Mouse (Mus musculus) gonadal fat pad, adult 2 months (tissue): Measurements from ENCODE around the gene Xpo5. TPM values are rescaled to one million over a fixed set of nuclear protein-coding genes. Genes with fewer than 3 reads are reported as not detected.

Experiments
- DNase-seq: peaks from one replicate; pipeline ENCODE4 v3.0.0-alpha.2; 2012; ENCODE audit warnings: low read depth
- polyA plus RNA-seq: library from polyadenylated mRNA; depleted of rRNA; stranded (reverse); fragments of >200 nt; gene quantifications from 2 replicates; pipeline ENCODE4 v1.2.3, GENCODE M21; 2012

Xpo5 gene
- polyA plus RNA-seq, 1 experiment: 44.9 TPM

- no peak for DNase-seq
Observed at GRCm38 (mm10) chr17:46201151-46201550, 1.4 kb upstream of the Xpo5 start.

- no peak for DNase-seq
Observed at GRCm38 (mm10) chr17:46203078-46203477, 496 bp downstream of the Xpo5 start.

GRCm38 (mm10) chr17:46206676-46207075 lies 4.1 kb downstream of the Xpo5 start:
- peak; percentile 31 for DNase-seq

DNA sequence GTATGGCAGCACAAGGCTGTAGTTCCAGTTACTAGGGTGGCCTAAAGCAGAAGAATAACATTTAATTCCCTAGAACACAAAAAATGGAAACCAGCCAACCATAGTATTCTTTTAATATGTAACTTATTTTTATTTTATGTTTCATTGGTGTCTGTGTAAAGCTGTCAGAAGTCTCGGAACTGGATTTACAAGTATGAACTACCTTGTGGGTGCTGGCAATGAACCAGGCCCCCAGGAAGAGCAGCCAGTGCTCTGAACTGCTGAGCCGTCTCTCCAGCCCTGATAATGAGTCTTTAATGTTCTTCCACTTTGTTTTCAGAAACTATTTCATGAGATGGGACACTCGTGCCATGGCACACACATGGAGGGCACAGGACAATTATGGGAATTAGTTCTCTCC lies 8.0 kb downstream of the Xpo5 start:
- no peak for DNase-seq

DNA sequence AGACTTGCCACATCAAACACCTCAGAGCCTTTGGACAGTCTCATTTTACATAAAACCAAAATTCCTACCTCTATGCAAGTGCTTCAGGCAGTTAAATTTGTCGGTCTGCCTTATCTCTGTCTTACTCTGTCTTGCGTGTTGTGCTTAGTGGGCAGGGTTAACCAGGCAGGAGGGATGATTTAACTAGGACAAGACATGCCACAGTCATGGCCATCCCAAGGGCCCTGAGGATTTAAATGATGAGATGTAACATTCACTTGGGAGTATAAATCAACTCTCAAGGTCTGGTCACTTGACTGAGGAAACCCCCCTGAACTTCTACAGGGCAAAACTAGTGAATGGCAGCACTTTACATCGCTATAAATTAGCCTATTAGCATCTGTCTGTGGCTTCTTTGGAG lies 19.0 kb downstream of the Xpo5 start:
- no peak for DNase-seq

GRCm38 (mm10) chr17:46227576-46227975 lies 25.0 kb downstream of the Xpo5 start:
- DNase-seq: no peak

DNA sequence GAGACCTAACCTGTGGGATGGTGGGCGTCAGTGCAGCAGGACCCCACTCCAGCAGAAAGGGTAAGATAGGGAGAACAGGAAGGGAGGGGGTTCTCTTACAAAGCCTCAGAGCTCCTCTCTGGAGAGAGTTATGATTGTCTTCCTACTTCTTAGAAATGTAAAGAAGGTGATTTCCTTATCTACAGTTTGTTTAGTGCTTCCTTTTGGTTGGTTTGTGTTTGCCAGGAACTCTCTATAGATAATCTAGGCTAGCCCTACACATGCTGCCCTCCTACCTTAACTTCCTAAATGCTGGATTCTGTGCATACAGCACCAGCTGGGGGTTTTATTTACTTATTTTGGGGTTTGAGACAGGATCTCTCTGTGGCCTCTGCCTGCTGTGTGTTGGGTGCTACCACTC lies 33.5 kb downstream of the Xpo5 start:
- DNase-seq: no peak

DNA sequence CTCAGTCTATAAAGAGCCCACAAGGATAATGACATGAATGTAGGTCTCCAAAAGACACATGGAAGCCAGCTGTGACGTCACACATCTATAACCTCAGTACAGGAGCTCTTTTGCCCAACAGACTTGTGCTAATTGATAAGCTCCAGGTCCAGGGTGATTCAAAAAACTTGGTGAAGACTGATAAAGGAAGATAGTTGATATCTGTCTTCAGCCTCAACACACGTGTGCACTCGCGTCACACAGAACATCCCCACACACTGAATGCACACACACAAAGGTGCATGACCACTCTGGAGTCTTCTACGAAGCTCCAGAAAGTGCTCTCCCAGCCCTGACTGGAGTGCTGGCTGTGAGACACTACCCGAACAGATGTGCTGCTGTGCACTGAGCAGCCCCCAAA lies 34.5 kb downstream of the Xpo5 start:
- no peak for DNase-seq

- DNase-seq: no peak
Observed at GRCm38 (mm10) chr17:46237480-46237879, 34.9 kb downstream of the Xpo5 start.

- DNase-seq: no peak
Observed at GRCm38 (mm10) chr17:46239516-46240114, 37.0 kb downstream of the Xpo5 start.

- DNase-seq: no peak
Observed at GRCm38 (mm10) chr17:46241471-46241870, 38.9 kb downstream of the Xpo5 start.

GRCm38 (mm10) chr17:46242274-46242673 lies 39.7 kb downstream of the Xpo5 start:
- DNase-seq: no peak

DNA sequence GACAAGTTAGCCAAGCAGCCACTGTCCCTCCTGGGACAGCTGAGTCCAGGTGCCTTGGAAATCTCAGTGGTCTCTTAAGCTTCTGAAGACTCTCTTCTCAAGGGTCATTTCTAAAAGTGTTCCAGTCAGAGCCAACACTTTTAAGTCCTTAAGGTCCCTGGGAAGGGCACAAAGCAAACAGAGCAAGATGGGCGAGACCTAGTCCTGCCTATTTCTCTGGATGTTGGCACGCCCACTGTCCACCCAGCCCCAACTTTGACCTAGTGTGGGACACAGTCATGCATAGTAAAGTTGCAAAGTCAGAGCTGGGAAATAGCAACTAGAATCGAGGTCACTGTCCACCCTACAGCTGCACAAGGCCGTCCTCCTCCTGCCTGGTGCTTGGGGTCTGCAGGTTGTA lies 40.4 kb downstream of the Xpo5 start:
- DNase-seq: no peak

GRCm38 (mm10) chr17:46243624-46244023 lies 41.0 kb downstream of the Xpo5 start:
- no peak for DNase-seq

GRCm38 (mm10) chr17:46244579-46244978 lies 42.0 kb downstream of the Xpo5 start:
- no peak for DNase-seq

DNA sequence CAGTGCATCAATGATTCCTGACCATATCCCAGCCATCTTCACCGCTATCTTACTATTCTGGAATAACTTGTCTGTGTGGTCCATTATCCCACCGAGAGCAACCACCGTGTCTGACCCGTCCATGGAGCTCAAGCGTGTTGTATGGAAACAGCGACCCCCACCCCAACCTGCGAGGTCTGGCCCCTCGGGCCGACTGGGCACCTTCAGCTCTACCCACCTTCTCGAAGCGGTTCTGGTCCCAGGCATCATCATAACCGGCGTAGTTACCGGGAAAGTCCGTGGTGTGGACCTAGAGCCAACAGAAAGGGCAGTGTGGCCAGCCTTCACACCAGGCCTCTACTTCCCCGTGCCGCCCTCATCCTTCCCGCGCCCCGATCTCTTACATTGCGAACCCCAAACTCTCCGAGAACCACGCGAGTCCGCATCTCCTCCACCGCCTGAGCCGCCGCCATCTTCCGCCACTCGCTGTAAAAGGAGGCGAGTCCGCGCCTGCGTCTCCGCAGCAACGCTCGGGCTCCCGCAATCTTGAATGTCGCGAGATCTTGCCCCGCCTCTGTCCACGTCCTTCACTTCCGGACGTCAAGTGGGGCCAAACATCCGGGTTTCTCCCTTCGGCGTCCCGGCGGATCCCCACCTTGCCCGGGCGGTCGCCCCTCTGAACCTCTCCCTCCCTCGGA lies 45.1 kb downstream of the Xpo5 start, which contains the start of the genes Polr1c and Yipf3:
TSS of gene Polr1c (minus strand) at position 543 of the 677 bp plus-strand sequence.
TSS of gene Yipf3 (plus strand) at position 569 of the 677 bp plus-strand sequence.
- DNase-seq: no peak

DNA sequence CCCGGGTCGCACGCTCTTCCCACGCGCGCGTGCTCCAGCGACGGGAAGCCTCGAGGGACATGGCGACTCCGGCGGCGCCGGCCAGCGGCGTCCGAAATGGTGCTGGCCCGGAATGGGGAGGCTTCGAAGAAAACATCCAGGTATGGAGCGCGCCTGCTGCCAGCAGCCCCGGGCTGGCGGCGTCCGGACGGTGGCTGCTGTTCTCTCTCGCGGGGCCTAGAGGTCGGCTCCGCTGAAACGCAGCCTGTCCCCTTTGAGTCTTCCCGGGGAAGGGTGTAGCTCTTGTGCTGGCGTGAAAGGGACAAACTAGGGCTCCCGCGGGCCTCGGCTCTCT lies 45.6 kb downstream of the Xpo5 start:
- DNase-seq: no peak

DNA sequence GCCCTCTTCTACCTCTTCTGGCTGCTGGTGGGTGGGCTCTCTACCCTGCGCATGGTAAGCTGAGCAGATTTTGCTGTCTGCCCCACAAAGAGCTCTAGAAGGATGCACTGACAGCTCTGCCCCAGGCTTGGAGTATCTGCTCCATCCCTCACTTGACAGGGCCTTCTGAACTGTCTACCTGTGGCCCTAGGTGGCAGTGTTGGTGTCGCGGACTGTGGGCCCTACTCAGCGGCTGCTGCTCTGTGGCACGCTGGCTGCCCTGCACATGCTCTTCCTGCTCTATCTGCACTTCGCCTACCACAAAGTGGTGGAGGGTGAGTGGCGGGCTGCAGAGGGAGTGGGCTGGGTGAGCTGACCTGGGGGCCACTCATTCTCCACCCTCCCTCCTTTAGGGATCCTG lies 48.6 kb downstream of the Xpo5 start:
- DNase-seq: no peak

DNA sequence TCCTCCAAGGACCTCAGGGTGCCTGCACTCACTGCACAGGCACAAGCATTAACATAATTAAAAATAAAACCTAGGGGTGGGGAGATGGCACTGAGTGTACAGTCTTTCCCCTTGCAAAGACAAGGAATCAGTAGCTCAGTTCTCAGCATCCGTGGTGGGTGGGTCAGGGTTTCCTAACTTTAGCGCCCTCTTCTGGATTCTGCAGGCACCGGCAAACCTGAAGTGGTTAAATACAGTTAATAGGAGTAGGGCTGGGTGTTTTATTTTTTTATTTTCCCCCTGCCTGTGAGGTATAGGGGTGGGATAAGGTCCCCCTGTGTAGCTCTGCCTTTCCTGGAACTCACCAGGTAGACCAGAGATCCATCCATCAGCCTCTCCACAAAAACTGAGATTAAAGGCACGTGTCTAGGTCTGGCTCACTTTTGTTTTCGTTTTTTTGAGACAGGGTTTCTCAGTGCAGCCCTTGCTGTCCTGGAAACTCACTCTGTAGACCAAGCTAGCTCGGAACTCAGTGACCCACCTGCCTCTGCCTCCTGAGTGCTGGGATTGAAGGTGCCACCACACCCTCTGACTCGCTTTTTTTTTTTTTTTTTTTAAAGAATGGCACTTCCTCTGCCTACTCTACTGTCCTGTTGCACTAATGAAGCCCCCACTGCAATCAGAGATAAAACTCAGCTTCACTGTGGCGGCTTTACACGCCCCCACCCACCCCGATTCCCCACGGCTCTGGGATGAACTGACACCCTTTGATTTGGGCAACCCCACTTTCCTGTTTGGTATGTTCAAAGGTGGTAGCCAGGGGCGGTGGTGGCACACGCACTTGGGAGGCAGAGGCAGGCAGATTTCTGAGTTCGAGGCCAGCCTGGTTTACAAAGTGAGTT lies 50.2 kb downstream of the Xpo5 start:
- no peak for DNase-seq

GRCm38 (mm10) chr17:46253452-46254084 lies 51.0 kb downstream of the Xpo5 start, which contains the start of gene Lrrc73:
Lrrc73 (plus strand) TSS chr17:46253531.
- no peak for DNase-seq

- no peak for DNase-seq
Observed at GRCm38 (mm10) chr17:46254106-46254505, 51.5 kb downstream of the Xpo5 start.

DNA sequence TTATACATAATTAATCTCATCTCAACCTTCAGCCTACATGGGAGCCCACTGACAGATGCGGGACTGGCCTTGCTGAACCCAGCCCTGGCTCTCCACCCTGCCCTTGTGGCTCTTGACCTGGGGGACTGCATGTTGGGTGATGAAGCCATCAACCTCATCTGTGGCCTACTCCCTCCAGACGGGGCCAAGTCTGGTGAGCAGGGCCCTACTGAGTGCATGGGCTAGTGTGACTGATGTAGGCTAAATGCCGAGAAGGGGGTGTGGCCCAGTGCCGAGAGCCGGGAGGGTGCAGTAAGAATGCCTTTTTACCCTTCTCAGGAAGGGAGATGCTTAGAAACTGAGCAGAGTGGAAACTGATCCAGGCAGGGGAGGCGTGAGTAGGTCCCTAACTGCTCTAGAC lies 52.6 kb downstream of the Xpo5 start:
- no peak for DNase-seq
